Mouse (Mus musculus) lung, postnatal 25 days (tissue): ENCODE data around the gene Tmem117.

Experiments
- DNase-seq: peaks from one replicate; pipeline ENCODE4 v3.0.0; 2022; ENCODE audit warnings: low spot score

Tmem117 gene

DNA sequence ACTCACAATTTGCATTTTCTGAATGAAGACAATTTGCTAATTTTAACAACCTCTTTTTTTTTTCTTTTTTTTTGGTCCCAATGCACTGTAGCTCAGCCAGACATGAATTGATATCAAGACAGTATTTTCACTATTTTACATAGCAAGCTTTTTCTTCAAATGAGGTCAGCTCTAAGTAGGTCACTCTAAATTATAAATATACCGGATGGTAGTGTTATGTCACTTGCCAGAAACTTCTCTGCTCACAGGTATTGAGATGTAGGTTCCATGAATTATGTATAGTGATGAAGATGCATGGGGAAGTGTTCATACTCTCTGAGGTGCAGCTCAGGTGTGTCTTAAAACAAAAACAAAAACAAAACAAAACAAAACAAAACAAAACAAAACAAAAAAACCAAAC lies 264.2 kb downstream of the Tmem117 start:
- DNase-seq, result no peak

- DNase-seq, result no peak
Measured at GRCm38 (mm10) chr15:94894086-94894485, 265.1 kb downstream of the Tmem117 start.

DNA sequence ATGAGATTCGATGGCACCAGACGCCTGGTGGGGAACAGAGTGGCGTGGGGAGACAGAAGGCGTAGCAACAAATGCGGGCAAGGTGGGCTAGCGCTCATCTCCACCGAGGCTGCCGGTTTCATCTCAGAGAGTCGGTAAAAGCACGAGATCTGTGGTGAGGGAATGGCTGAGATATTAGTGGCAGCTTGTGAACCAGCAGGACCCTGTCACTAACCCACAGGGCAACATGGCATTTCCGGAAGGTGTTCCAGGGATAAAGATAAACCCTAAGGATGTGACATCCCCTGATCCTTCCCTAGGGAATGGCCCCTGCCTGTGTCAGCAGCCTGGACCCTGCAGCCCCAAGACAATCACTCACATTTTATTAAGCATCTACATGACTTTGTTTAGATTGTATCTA lies 266.6 kb downstream of the Tmem117 start:
- DNase-seq, result no peak

GRCm38 (mm10) chr15:94903188-94903587 lies 274.2 kb downstream of the Tmem117 start:
- DNase-seq, result no peak

GRCm38 (mm10) chr15:94904672-94905407 lies 275.8 kb downstream of the Tmem117 start:
- no peak for DNase-seq

GRCm38 (mm10) chr15:94921672-94922071 lies 292.6 kb downstream of the Tmem117 start:
- DNase-seq, result no peak

- no peak for DNase-seq
Measured at GRCm38 (mm10) chr15:94927986-94928385, 299.0 kb downstream of the Tmem117 start.

- DNase-seq, result no peak
Measured at GRCm38 (mm10) chr15:94930743-94931142, 301.7 kb downstream of the Tmem117 start.

DNA sequence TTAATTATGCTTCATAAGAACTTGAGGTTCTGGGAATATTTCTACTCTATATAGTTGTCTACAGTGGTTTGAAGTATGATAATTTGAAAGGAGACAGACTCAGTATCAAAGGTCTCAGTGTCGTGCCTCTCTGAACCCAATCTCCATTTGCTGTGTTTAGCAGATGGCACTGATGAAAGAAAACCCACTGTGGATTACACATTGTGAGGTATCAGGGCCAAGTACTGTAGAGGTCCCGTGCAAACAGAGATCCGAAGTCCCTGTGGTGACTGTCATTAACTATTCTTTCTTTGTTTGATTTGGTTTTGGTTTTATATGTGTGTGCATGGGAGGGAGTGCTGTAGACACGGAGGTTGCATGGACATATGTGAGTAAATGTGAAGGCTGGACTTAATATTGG lies 304.0 kb downstream of the Tmem117 start:
- DNase-seq, result no peak

- no peak for DNase-seq
Measured at GRCm38 (mm10) chr15:94933480-94933879, 304.4 kb downstream of the Tmem117 start.

- DNase-seq, result no peak
Measured at GRCm38 (mm10) chr15:94941954-94942353, 312.9 kb downstream of the Tmem117 start.

DNA sequence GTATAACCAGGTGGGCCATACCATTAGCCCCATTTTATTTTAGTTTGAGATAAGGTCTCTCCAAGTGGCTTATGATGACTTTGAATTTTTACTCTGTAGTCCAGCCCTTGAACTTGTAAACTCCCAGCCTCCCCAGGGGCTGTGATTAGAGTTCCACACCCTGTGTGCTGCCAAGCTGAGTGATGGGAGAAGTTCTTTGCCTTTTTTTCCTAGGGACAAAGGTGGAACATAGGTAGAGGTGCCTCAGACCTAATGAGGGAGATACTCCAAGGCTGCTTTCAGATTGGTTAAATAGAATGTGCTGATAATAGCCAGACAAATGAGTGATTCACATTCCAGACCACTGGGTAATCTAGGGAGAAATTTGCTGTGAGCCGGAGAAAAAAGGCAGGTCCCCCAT lies 313.4 kb downstream of the Tmem117 start:
- no peak for DNase-seq

DNA sequence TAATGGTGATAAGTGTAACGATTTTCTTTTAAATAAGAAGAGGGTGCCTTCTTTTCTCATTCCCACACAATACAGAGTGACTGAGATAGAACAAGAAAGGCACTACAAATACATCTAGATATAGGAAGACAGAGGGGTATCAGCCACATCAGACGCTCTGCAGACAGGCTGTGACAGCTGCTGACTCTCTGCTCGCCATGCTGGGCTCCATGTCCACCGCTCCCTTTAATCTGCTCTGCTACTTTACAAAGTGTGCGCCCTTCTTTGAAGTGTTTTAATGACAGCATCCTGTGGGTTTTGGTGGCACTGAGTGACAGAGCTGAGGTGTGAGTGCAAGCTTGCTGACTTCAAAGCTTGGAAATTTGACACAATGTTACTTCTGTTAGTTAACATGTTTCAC lies 314.9 kb downstream of the Tmem117 start:
- DNase-seq, result no peak

DNA sequence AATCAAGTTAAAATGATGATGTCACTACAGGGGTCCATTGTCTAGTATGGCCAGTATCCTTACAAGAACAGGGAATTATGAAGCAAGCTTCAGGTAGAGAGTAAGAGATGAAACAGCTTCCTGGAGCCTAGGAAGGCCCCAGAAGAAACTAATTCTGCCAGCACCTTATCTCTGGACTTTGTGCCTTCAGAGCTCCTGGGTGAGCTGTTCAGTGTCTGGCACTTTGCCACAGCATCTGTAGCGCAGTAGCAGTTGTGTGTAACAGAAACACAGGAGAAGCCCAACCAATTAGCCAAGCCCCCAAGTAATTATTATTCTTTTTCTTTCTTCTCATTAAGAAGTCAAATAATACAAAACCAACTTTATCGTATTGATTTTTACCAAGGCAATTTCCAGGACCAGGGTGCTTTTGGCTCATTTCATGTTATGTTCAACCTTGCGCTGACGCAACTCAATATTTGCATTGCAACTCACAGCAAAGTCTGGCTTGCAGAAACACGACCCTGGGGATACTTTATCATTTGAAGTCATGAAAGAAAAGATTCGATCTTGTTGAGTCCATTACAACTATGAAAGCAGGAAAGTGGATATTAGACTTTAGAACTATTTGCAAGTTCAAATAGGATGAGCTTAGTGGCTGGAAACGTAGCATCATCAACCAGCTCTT lies 322.5 kb downstream of the Tmem117 start:
- no peak for DNase-seq

DNA sequence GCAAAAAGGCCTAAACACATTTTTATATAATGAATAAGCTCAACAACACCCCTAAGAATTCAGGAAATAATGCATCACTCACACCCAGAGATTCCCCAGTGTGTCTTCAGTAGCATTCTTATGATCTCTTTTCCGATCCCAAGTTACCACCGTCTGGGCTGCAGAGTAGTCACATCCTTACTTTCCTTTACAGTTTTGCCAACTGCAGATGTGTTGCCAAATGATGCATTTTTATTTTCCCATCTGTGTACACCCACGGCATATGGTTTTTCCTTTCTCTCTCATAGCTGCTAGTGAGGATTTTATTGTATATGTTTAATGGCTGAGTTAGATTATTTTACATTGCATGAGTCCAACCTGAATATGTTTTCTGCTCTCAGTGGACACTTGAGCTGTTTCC lies 327.7 kb downstream of the Tmem117 start:
- DNase-seq, result no peak

- DNase-seq, result no peak
Measured at GRCm38 (mm10) chr15:94957202-94957601, 328.2 kb downstream of the Tmem117 start.

DNA sequence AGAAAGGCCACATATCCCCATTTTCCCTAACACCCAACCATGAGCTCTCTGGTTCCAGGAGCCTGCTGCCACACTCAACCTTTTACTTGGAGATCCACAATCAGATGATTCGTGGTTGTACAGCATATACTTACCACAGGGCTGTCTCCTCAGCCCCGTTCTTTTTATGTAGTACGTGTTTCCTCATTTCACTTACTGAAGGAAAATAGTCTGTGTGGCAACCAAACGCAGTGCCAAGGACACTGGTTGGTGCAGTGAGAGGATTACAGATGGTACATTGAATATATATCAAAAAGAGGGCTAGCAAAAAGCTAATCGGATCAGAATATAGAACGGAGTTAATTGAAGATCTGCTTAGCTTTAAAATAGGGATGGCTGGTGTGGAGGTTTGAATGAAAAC lies 338.0 kb downstream of the Tmem117 start:
- DNase-seq, result no peak

DNA sequence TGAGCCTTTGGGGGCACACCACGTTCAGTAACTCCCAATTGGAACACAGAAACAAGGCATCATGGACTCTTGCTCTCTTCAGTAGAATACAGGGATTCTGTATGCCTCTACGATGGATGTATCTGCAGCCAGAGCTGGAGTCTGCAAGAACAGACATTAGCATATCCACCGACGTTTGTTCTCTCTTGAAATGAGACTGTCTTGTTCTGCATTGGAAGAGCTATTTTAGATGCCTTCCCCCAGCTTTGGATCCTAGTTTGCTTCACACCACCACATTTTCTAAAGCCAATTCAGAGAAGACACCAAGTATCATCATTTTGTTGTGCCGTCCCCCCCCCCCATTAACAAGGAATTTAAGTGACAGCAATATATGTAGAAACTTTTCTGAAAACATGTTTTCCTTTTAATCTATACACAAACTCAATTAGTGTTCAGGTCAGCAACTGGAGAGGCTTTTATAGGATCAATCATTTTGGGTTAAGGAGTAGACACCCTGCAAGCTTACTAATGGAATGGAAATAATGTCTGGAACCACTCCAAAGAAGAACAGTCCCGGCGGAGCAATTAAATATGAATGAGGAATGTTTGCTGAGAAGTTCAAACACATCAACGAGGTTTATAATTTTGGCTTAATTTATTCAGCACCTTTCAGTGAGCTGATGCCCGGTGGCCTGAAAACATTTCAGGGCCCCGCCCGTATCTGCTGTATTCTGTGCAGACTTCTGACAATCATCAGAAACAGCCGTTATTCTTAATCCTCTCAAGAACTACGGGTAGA lies 339.6 kb downstream of the Tmem117 start:
- DNase-seq, result no peak

DNA sequence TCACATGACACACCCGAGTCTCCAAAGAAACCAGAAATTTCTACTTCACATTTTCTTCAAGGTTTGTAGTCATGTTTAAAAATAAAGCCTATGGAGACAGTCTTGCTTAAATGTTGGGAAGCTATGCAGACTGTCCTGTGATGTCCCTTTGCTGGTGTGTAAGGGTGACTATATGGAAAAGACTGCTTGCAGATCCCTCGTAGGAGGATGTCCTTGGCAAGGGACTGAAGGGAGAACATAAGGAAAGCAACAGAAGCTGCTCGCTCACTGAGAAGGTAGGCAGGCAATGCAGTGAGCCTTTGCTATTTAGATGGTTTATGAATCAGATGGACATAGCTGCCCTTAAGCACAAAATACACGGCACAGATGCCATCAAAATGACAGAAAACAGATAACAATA lies 352.8 kb downstream of the Tmem117 start:
- no peak for DNase-seq

GRCm38 (mm10) chr15:94995352-94995751 lies 366.3 kb downstream of the Tmem117 start:
- no peak for DNase-seq

- DNase-seq, result no peak
Measured at GRCm38 (mm10) chr15:95005121-95005824, 376.2 kb downstream of the Tmem117 start.

- DNase-seq, result no peak
Measured at GRCm38 (mm10) chr15:95022251-95022650, 393.2 kb downstream of the Tmem117 start.
